Mouse (Mus musculus) CH12.LX (cell line): Measurements from ENCODE around the gene Lcmt2. TPM values are rescaled to one million over a fixed set of nuclear protein-coding genes. Genes with fewer than 3 reads are reported as not detected.

Experiments
- DNase-seq: peaks from one replicate; pipeline ENCODE4 v3.0.0-alpha.2; 2013; ENCODE audit errors: extremely low read depth
- H3K27ac ChIP-seq: 2 replicates; pipeline ENCODE4 v1.5.1; 2012; ENCODE audit warnings: low read depth, mild to moderate bottlenecking, control low read depth, moderate library complexity; ENCODE audit not compliant: insufficient read depth
- H3K27me3 ChIP-seq: replicated peaks from 2 replicates; pipeline ENCODE3; 2012; ENCODE audit warnings: inconsistent platforms
- H3K36me3 ChIP-seq, 2 experiments: replicated peaks in 1 of 2; 2 replicates each; pipeline versions ENCODE3 to v1.6.1; 2012; ENCODE audit warnings: inconsistent platforms in 1 of 2, low read length in 1 of 2, mild to moderate bottlenecking in 1 of 2, mixed read lengths in 1 of 2, moderate library complexity in 1 of 2; ENCODE audit not compliant: control insufficient read depth in 1 of 2, insufficient read depth in 1 of 2
- H3K4me1 ChIP-seq, 2 experiments: 2 replicates each; pipeline ENCODE4 v1.6.1; 2012; ENCODE audit warnings: inconsistent platforms in 1 of 2, moderate library complexity in 1 of 2; ENCODE audit not compliant: insufficient read depth in 2 of 2, control insufficient read depth in 1 of 2
- H3K4me2 ChIP-seq: 2 replicates; pipeline ENCODE4 v1.6.1; 2012; ENCODE audit warnings: low read depth, mild to moderate bottlenecking, control low read depth; ENCODE audit not compliant: poor library complexity, insufficient read depth, severe bottlenecking
- H3K4me3 ChIP-seq, 3 experiments: fragments of 150-350 bp in 1 of 3; sonication (generic) in 1 of 3; replicated peaks in 1 of 3; 2 replicates each; pipeline versions ENCODE3 to v1.5.1; 2011 to 2012; ENCODE audit warnings: low read depth in 2 of 3, low read length in 2 of 3, mild to moderate bottlenecking in 2 of 3, moderate library complexity in 2 of 3, control low read depth in 1 of 3, improper control_type of control experiment in 1 of 3, inconsistent platforms in 1 of 3, mixed read lengths in 1 of 3; ENCODE audit not compliant: poor library complexity in 1 of 3
- H3K79me2 ChIP-seq: replicated peaks from 2 replicates; pipeline ENCODE4 v1.6.1; 2012; ENCODE audit warnings: mild to moderate bottlenecking, moderate library complexity; ENCODE audit not compliant: control insufficient read depth, poor library complexity, insufficient read depth, severe bottlenecking; ENCODE audit errors: extremely low read depth
- H3K9ac ChIP-seq: 2 replicates; pipeline ENCODE4 v1.6.1; 2012; ENCODE audit warnings: low read depth, mild to moderate bottlenecking, control low read depth, moderate library complexity; ENCODE audit not compliant: insufficient read depth
- H3K9me3 ChIP-seq: replicated peaks from 2 replicates; pipeline ENCODE3; 2012; ENCODE audit warnings: low read length, inconsistent platforms, mixed read lengths
- BHLHE40 ChIP-seq: IDR thresholded peaks from 2 replicates; pipeline ENCODE4 v1.6.1; 2011; ENCODE audit warnings: mild to moderate bottlenecking, low read depth, low read length, improper control_type of control experiment
- CHD1 ChIP-seq: IDR thresholded peaks from 2 replicates; pipeline ENCODE4 v1.6.1; 2012; ENCODE audit warnings: low read depth, low read length, improper control_type of control experiment, inconsistent platforms
- CTCF ChIP-seq, 2 experiments: IDR thresholded peaks in 1 of 2; conservative IDR thresholded peaks in 1 of 2; 2 replicates each; pipeline ENCODE4 v1.5.1; 2011 to 2012; ENCODE audit warnings: low read depth in 2 of 2, low read length in 2 of 2, improper control_type of control experiment in 1 of 2, inconsistent platforms in 1 of 2, mild to moderate bottlenecking in 1 of 2, moderate library complexity in 1 of 2
- E2F4 ChIP-seq: IDR thresholded peaks from 2 replicates; pipeline ENCODE4 v1.6.1; 2011; ENCODE audit warnings: low read depth, low read length, improper control_type of control experiment; ENCODE audit not compliant: insufficient replicate concordance
- EP300 ChIP-seq: IDR thresholded peaks from 2 replicates; pipeline ENCODE4 v1.6.1; 2011; ENCODE audit warnings: low read length, improper control_type of control experiment
- IRF4 ChIP-seq: IDR thresholded peaks from 2 replicates; pipeline ENCODE4 v1.6.1; 2014; ENCODE audit warnings: low read depth, mild to moderate bottlenecking, inconsistent platforms, low read length, improper control_type of control experiment
- JUN ChIP-seq: IDR thresholded peaks from 2 replicates; pipeline ENCODE4 v1.6.1; 2011; ENCODE audit warnings: low read depth, mild to moderate bottlenecking, low read length, improper control_type of control experiment, moderate library complexity; ENCODE audit not compliant: insufficient read depth
- KAT2A ChIP-seq: IDR thresholded peaks from 2 replicates; pipeline ENCODE4 v1.6.1; 2012; ENCODE audit warnings: low read length, improper control_type of control experiment, inconsistent platforms; ENCODE audit not compliant: insufficient replicate concordance
- MAFK ChIP-seq: IDR thresholded peaks from 2 replicates; pipeline ENCODE4 v1.6.1; 2011; ENCODE audit warnings: low read length, improper control_type of control experiment; ENCODE audit not compliant: insufficient replicate concordance
- MXI1 ChIP-seq: IDR thresholded peaks from 2 replicates; pipeline ENCODE4 v1.6.1; 2011; ENCODE audit warnings: mild to moderate bottlenecking, low read depth, low read length, improper control_type of control experiment
- NRF1 ChIP-seq: IDR thresholded peaks from 2 replicates; pipeline ENCODE4 v1.6.1; 2014; ENCODE audit warnings: low read depth, mild to moderate bottlenecking, inconsistent platforms, low read length, improper control_type of control experiment, moderate library complexity
- POLR2AphosphoS2 ChIP-seq: IDR thresholded peaks from 2 replicates; pipeline ENCODE4 v1.6.1; 2011; ENCODE audit warnings: low read depth, low read length, improper control_type of control experiment
- RCOR1 ChIP-seq: conservative IDR thresholded peaks from 2 replicates; pipeline ENCODE4 v1.6.1; 2012; ENCODE audit warnings: low read depth, mild to moderate bottlenecking, inconsistent platforms, low read length, improper control_type of control experiment
- SIN3A ChIP-seq: IDR thresholded peaks from 2 replicates; pipeline ENCODE4 v1.6.1; 2012; ENCODE audit warnings: low read length, improper control_type of control experiment, inconsistent platforms
- SMC3 ChIP-seq: IDR thresholded peaks from 2 replicates; pipeline ENCODE4 v1.6.1; 2011; ENCODE audit warnings: low read depth, low read length, improper control_type of control experiment
- TCF12 ChIP-seq: IDR thresholded peaks from 2 replicates; pipeline ENCODE4 v1.6.1; 2014; ENCODE audit warnings: low read depth, mild to moderate bottlenecking, inconsistent platforms, low read length, improper control_type of control experiment
- UBTF ChIP-seq: IDR thresholded peaks from 2 replicates; pipeline ENCODE4 v1.6.1; 2012; ENCODE audit warnings: low read depth, mild to moderate bottlenecking, inconsistent platforms, low read length, improper control_type of control experiment, moderate library complexity
- USF1 ChIP-seq: IDR thresholded peaks from 2 replicates; pipeline ENCODE4 v1.6.1; 2014; ENCODE audit warnings: low read depth, mild to moderate bottlenecking, inconsistent platforms, low read length, improper control_type of control experiment
- ZC3H11A ChIP-seq: IDR thresholded peaks from 2 replicates; pipeline ENCODE4 v1.6.1; 2012; ENCODE audit warnings: low read depth, mild to moderate bottlenecking, inconsistent platforms, low read length, improper control_type of control experiment
- ZNF384 ChIP-seq: IDR thresholded peaks from 2 replicates; pipeline ENCODE4 v1.6.1; 2012; ENCODE audit warnings: low read depth, low read length, improper control_type of control experiment, inconsistent platforms
- dilution Hi-C: fragments of 300-500 bp; cut with MboI; formaldehyde crosslinking; loops from 2 replicates; pipeline ENCODE4 v1.14.3; 2020; ENCODE audit warnings: low sequenced_read_pairs; ENCODE audit not compliant: extremely low pct_unique_long_range_greater_than_20kb, extremely low pct_ligation_motif_present
- in situ Hi-C: fragments of 300-500 bp; cut with MboI; formaldehyde crosslinking; loops from 3 replicates; pipeline ENCODE4 v1.14.3; 2019; ENCODE audit warnings: low sequenced_read_pairs, low pct_ligation_motif_present, low pct_unique_long_range_greater_than_20kb, mixed read lengths
- polyA plus RNA-seq: library from polyadenylated mRNA; unstranded; fragments of >175 nt; gene quantifications from 2 replicates; pipeline ENCODE4 v1.2.1, GENCODE M21; 2012; ENCODE audit warnings: low read depth; ENCODE audit not compliant: insufficient read length
- total RNA-seq, 2 experiments: library from RNA; depleted of rRNA; stranded (reverse); fragments of 300-350 nt in 1 of 2; fragments of >200 nt in 1 of 2; gene quantifications; 2 replicates each; pipeline ENCODE4 v1.2.3; 2012 to 2014

Lcmt2 gene
- total and polyA plus RNA-seq, 3 experiments: 6.4 to 12.3 (median 9.3) TPM

GRCm38 (mm10) chr2:121140018-121140882, at the start of gene Lcmt2, which contains the start of gene Adal (continued):
- 0 out of 2 replicates have a peak, but pooled peaks have one; percentile 46 for TF ChIP-seq UBTF

DNA sequence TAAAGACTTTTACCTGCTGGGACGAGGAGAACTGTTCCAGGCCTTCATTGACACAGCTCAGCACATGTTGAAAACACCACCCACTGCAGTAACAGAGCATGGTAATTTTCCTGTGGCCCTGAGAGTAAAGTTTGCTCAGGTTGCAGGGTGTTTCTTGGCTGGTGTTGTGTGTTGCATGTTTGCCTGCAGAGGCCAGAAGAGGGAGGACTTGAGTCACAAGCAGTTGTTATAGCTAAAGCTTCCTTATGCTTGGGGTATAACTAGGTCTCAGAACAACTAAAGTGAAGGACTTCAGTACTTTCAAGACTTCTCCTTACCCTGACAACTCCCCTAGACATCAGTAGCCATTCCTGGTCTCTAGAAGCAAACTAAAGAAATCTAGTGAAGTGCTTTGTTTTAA, 48.1 kb upstream of the Lcmt2 start:
- no peaks in the 10 kb centered on the region for H3K9me3 ChIP-seq
- H3K4me3 ChIP-seq: no peak overlapping the region
- H3K4me1 ChIP-seq: no peaks in the 10 kb centered on the region
- H3K36me3 ChIP-seq: peaks cover 68 to 92% of the 10 kb centered on the region in 2 experiments
- in situ Hi-C loops (no loop called here), dilution Hi-C loops (no loop called here)
- no peak overlapping the region for H3K27ac ChIP-seq
- H3K79me2 ChIP-seq: no peaks in the 10 kb centered on the region
- H3K9ac ChIP-seq: no peak overlapping the region
- no peaks in the 10 kb centered on the region for H3K27me3 ChIP-seq
- no peak overlapping the region for H3K4me2 ChIP-seq
- no peak for TF ChIP-seq SIN3A
- peak; percentile 25; the same call in 1 of the 2 replicates for TF ChIP-seq SMC3
- TF ChIP-seq CTCF (conservative IDR thresholded peaks at IDR 0.05 in 1 of 2, IDR thresholded peaks at IDR 0.05 in 1 of 2; ENCODE audit: low read depth in 2 of 2, low read length in 2 of 2): peak in 1 of 2 experiments; percentile 30; a peak in 1 of 4 replicates
- no peak for DNase-seq

DNA sequence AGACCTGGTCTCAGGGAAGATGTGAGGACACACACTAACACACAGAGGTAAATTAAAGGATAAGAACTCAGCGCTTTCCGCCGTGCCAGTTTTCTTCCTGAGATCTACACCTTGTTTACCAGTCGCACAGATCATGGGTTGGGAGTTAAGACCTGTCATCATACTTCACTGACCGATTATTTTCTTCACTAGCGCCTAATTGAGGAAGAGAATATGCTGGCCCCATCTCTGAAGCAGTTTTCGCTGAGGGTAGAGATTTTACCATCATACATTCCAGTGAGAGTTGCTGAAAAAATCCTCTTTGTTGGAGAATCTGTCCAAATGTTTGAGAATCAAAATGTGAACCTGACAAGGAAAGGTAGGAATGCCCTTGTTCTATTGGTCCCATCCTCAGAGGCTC, 43.7 kb upstream of the Lcmt2 start:
- no peaks in the 10 kb centered on the region for H3K79me2 ChIP-seq
- no peak for TF ChIP-seq JUN
- no peak for TF ChIP-seq POLR2AphosphoS2
- TF ChIP-seq BHLHE40: no peak
- no peak for TF ChIP-seq KAT2A
- no peak for TF ChIP-seq NRF1
- TF ChIP-seq USF1: no peak
- TF ChIP-seq ZNF384: no peak
- TF ChIP-seq CTCF (conservative IDR thresholded peaks at IDR 0.05 in 1 of 2, IDR thresholded peaks at IDR 0.05 in 1 of 2; ENCODE audit: low read depth in 2 of 2, low read length in 2 of 2): no peak
- no peak for TF ChIP-seq MXI1
- no peak for TF ChIP-seq MAFK
- no peak for TF ChIP-seq CHD1
- no peak for TF ChIP-seq TCF12
- no peak for TF ChIP-seq RCOR1
- TF ChIP-seq IRF4: no peak
- no peak for TF ChIP-seq E2F4
- no peak for TF ChIP-seq ZC3H11A
- TF ChIP-seq EP300: no peak
- TF ChIP-seq, all 38 proteins: peak for 0
- no peaks in the 10 kb centered on the region for H3K4me1 ChIP-seq
- dilution Hi-C loops: no loop called here
- no peaks in the 10 kb centered on the region for H3K27me3 ChIP-seq
- in situ Hi-C loops: no loop called here
- no peaks in the 10 kb centered on the region for H3K9me3 ChIP-seq
- H3K27ac ChIP-seq: no peak overlapping the region
- no peak for DNase-seq
- peaks cover 47 to 79% of the 10 kb centered on the region in 2 experiments for H3K36me3 ChIP-seq
- H3K4me3 ChIP-seq: no peak overlapping the region
- H3K9ac ChIP-seq: no peak overlapping the region
- no peak overlapping the region for H3K4me2 ChIP-seq
